Mouse (Mus musculus): ENCODE results near the gene Ppih.

The Ppih gene

GRCm38 (mm10) chr4:119320131-119320830 is at the start of gene Ppih:
TSS of gene Ppih (minus strand) at chr4:119320546.
- DNase-seq (ENCODE audit: low spot score), result peak; percentile 94

- DNase-seq (ENCODE audit: low spot score), result no peak
Measured at GRCm38 (mm10) chr4:119369460-119369859, 49.1 kb upstream of the Ppih start.

GRCm38 (mm10) chr4:119366758-119367526 is 46.6 kb upstream of the Ppih start:
- peak; percentile 2 for DNase-seq (ENCODE audit: low spot score)

- no peak for DNase-seq (ENCODE audit: low spot score)
Measured at GRCm38 (mm10) chr4:119362231-119362630, 41.9 kb upstream of the Ppih start.

DNA sequence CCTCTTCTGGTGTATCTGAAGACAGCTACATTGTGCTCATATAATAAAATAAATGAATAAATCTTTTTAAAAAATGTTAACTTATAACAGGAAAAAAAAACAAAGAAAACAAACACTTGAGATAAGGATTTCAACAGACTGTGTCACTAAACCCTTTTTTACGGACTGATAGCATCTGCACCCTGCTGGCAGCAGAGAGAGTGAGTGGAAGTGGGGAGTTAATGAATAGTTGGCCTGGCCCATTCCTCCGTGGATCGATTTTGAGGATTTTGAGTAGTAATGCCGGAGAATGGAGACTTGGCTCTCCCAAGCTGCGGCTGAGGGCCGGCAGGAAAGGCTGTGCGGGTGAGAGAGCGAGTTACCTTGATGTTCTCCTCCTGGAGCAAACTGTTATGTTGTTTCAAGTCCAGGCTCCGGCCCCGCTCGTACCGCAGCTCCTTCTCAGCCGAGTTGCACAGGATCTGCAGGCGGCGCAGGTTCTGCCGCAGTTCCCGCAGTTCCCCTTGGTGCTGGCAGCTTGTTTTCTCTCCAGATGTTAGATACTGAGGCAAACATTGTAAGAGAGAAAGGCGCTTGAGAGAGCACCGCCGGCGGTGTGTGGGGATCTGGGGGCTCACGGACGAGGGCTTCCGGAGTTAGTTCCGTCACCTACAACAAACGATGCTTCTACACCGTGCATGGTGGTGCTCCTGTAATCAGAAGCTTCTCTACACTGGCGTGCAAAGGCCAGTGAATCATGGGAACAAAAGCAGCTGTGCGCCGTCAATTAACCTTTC is 39.0 kb upstream of the Ppih start:
- no peak for DNase-seq (ENCODE audit: low spot score)

DNA sequence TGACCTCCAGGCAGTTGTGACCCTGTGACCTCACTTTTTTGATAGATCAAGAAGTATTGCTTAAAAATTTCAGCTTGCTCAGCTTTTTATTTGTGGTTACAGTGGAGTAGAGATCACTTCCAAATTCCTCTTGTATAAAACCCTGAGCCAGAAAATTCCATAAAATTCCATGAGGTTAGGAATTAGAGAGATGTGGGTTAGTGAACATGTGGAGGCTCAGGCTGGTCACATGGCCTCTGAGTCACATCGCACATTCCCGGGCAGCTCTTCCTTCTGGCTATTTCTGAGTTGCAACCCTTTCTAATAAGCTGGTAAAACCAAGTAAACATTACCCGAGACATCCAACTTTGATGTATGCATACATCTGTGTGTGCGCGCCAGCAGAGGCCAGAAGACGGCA is 25.2 kb upstream of the Ppih start:
- DNase-seq (ENCODE audit: low spot score), result no peak

DNA sequence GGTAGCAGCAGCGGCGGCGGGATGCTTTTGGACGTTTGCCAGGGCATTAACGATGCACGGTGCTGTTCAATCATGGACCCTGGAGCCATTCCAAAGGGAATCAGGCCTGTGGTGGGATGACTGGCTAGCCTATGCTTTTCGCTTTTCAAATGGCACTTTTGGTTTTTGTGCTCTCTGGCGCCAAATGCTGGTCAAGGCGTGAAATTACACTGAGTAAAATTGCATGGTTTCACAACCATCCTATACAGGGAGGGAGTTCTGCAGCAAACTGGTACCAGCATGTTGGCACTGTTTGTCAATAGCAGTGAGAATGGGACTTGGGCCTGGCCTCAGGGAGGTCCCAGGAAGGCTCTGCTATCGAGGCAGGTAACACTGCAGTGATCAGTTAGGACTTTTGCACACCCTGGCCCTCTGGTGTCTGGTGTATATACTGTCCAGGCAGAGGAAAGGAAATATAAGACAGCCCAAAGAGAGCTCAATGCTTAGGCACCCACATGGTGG is 18.6 kb upstream of the Ppih start:
- DNase-seq (ENCODE audit: low spot score), result peak; percentile 73

GRCm38 (mm10) chr4:119338422-119338821 is 18.1 kb upstream of the Ppih start:
- DNase-seq (ENCODE audit: low spot score), result peak; percentile 2

- DNase-seq (ENCODE audit: low spot score), result no peak
Measured at GRCm38 (mm10) chr4:119333487-119333886, 13.1 kb upstream of the Ppih start.

GRCm38 (mm10) chr4:119320896-119321550 is 677 bp upstream of the Ppih start:
- peak; percentile 7 for DNase-seq (ENCODE audit: low spot score)

- no peak for DNase-seq (ENCODE audit: low spot score)
Measured at GRCm38 (mm10) chr4:119313756-119314155, 6.6 kb downstream of the Ppih start.

GRCm38 (mm10) chr4:119305418-119305817 is 14.9 kb downstream of the Ppih start:
- no peak for DNase-seq (ENCODE audit: low spot score)

DNA sequence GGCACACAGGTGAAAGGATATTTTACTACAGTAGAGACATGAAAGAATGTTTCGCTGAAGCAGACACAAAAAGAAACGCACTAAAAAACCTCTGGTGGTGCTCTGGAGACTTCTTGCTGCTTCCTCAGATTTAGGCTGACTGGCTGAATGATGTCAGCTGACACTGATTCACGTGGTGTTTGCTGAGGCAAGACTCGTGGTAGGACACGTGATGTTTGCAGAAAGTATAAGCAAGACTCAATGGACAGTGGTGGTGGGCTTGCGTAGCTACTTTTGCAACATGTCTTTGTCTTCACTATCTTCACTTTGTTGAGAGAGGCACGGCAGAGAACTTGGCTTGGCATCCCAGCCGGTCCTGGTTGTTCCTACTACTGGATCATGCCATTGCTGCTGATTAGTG is 17.1 kb downstream of the Ppih start:
- no peak for DNase-seq (ENCODE audit: low spot score)

- DNase-seq (ENCODE audit: low spot score), result no peak
Measured at GRCm38 (mm10) chr4:119301777-119302176, 18.6 kb downstream of the Ppih start.

- no peak for DNase-seq (ENCODE audit: low spot score)
Measured at GRCm38 (mm10) chr4:119300761-119301160, 19.6 kb downstream of the Ppih start.

DNA sequence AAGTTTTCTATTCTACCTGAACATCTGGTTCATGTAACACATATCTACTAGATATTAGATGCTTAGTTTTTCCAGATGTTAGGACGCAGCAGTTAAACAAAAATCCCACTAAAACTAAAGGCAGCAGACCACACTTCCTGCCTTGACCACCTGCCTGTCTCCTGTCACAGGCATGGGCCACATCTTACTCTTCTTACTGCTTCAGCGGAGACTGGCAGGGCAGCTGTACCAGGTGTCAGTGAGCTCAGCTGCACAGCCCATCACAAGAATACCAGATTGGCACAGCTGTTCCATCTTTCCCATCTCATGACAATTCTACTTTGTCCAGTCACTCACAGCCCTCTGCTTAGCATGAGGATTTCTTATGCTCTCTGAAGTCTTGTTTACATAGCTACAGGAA is 23.0 kb downstream of the Ppih start:
- no peak for DNase-seq (ENCODE audit: low spot score)

DNA sequence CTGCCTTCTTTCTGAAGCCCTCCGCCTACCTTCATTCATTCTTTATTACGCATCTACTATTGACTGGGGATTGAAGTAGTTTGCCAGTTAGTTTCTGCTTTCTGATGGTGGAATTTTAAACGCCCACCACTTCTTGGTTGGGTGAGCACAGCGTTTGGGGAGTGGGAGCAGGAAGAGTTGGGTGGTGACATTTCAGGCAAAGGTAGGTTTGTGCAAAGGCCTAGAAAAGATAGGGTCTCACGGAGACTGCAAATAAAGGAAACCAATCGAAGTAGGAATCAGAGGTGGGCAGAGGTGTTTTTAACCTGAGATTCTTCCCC is 25.3 kb downstream of the Ppih start:
- DNase-seq (ENCODE audit: low spot score), result no peak

GRCm38 (mm10) chr4:119294415-119295133 is 25.8 kb downstream of the Ppih start, which contains the start of gene Ybx1:
TSS of gene Ybx1 (minus strand) at chr4:119294604.
- peak; percentile 100 for DNase-seq (ENCODE audit: low spot score)

DNA sequence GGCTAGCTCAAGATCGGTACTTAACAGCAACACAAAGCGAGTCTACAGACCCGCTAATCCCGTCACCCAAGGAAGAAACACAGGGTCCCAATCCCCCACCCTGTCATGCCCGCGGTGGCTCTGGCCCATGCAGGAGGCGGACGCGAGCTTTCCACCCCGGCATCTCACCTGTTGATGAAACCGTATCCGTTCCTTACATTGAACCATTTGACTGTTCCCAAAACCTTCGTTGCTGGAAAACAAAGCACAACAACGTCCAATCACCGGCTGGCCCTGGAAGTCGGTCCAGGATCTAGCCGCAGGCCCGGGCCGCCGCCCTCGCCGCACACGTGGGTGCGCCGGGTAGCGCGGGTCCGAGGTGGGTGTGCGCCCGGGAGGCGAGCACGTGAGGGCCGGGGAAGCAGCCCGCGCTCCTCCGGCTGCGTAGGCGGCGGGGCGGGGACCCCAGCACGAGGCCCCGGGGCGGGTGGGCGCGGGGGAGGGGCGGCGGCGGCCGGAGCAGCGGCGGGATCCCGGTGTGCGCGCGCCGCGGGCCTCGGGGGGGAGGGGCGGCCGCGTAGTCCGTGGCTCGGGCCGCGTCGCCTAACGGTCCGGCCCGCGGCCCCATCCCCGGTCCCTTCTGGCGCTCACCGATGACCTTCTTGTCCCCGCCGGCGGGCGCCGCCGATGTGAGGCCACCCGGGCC is 26.6 kb downstream of the Ppih start:
- DNase-seq (ENCODE audit: low spot score), result peak; percentile 32

DNA sequence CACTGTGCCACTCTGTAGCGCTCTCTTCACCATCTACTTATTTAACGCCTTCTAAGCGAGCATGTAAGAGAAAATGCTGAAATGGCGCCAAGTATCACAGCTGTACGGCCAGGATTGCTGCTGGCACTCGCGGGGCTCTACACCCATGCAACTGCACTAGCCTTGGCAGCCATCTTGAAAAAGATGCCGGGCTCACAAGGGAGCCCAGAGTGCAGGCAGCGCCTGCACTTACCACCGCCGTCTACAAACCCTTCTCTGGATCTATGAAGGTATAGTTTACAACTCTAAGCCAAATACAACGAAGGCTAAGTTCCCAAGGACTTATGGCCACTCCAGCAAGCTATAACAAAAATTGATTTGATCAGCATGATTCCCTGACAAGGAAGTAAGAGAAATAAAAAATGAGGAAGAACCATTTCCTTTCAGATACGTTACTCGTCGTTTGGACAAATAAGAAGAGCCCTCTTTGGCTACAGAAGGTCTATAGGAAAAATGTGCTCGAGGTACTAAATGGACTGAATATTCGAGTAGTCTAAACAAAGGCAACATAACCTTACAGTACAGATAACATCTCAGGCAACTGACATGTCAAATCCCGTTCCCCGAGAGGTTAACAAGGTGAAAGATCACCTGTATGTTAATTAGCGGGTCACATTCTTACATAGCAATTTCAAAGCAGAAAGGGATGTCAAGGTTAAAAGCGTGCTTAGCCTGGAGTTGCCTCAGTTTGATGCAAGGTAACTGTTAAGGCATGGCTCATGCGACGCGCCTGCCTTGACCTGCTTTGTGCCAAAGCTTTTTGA is 27.4 kb downstream of the Ppih start:
- peak; percentile 66 for DNase-seq (ENCODE audit: low spot score)
